Mouse (Mus musculus): ENCODE data around the gene Tbc1d22a. TPM values are rescaled to one million over a fixed set of nuclear protein-coding genes. Genes with fewer than 3 reads are reported as not detected.

The Tbc1d22a gene
- 7.9 and 9.4 TPM in 2 replicates for polyA plus RNA-seq (2015; fragmentation: Nextera tagmentation; extraction: Ambion mirVana)

GRCm38 (mm10) chr15:86213753-86214548, at the start of gene Tbc1d22a:
Gene Tbc1d22a, plus strand, starts transcription at chr15:86214459.

GRCm38 (mm10) chr15:86185689-86186569, 28.3 kb upstream of the Tbc1d22a start, which contains the start of gene Cerk:
Gene Cerk, minus strand, starts transcription at chr15:86186141.

Other genes with a start within 250 kb of the Tbc1d22a start
- 0.23 and 0.25 TPM in 2 replicates for gene Celsr1, start 180.7 kb upstream of the Tbc1d22a start, polyA plus RNA-seq (2015; fragmentation: Nextera tagmentation; extraction: Ambion mirVana)
- gene Gramd4, start 156.8 kb upstream of the Tbc1d22a start, polyA plus RNA-seq (2015; fragmentation: Nextera tagmentation; extraction: Ambion mirVana), result 5.8 and 6.5 TPM in 2 replicates
- 5.0 and 6.7 TPM in 2 replicates for gene Cerk, start 28.3 kb upstream of the Tbc1d22a start, polyA plus RNA-seq (2015; fragmentation: Nextera tagmentation; extraction: Ambion mirVana)

Measured in urinary bladder, postnatal 0 days (tissue).